Mouse (Mus musculus): Measurements from ENCODE around the gene Rab11fip2.

GRCm38 (mm10) chr19:59911554-59911953 lies 31.9 kb downstream of the Rab11fip2 start:
- TF ChIP-seq RCOR1 (conservative IDR thresholded peaks at IDR 0.05; ENCODE audit: low read depth, low read length) = no peak
- no peak for TF ChIP-seq POLR2AphosphoS2 (IDR thresholded peaks at IDR 0.05; ENCODE audit: low read depth, low read length)
- no peak for TF ChIP-seq MEF2A (IDR thresholded peaks at IDR 0.05; ENCODE audit: borderline replicate concordance, low read depth, low read length)
- no peak for TF ChIP-seq CTCF (conservative IDR thresholded peaks at IDR 0.05 in 1 of 2, IDR thresholded peaks at IDR 0.05 in 1 of 2; ENCODE audit: low read depth in 2 of 2, low read length in 2 of 2)
- no peak for TF ChIP-seq MAFK (IDR thresholded peaks at IDR 0.05; ENCODE audit: insufficient replicate concordance, low read length)
- TF ChIP-seq ZNF384 (IDR thresholded peaks at IDR 0.05; ENCODE audit: low read depth, low read length) = no peak
- no peak for TF ChIP-seq USF1 (IDR thresholded peaks at IDR 0.05; ENCODE audit: low read depth, low read length)
